Mouse (Mus musculus) c-Kit-positive CD71-positive TER-119-negative erythroid progenitor cells, embryonic 14.5 days (primary cell): ENCODE data around the gene Pax5.

Experiments used
- DNase-seq: peaks from one replicate; pipeline ENCODE4 v3.0.0-alpha.2; 2013; ENCODE audit warnings: low read depth

Pax5 gene

GRCm38 (mm10) chr4:44667369-44667768 lies 42.9 kb downstream of the Pax5 start:
- no peak for DNase-seq

GRCm38 (mm10) chr4:44664767-44665056 lies 45.6 kb downstream of the Pax5 start:
- no peak for DNase-seq

- no peak for DNase-seq
These were observed 46.1 kb downstream of the Pax5 start for GRCm38 (mm10) chr4:44664004-44664766.

- DNase-seq = no peak
These were observed 46.8 kb downstream of the Pax5 start for GRCm38 (mm10) chr4:44663489-44663888.

GRCm38 (mm10) chr4:44645181-44645580 lies 65.1 kb downstream of the Pax5 start:
- DNase-seq = no peak

- DNase-seq = no peak
These were observed 68.3 kb downstream of the Pax5 start for GRCm38 (mm10) chr4:44641831-44642587.

- no peak for DNase-seq
These were observed 74.7 kb downstream of the Pax5 start for GRCm38 (mm10) chr4:44635618-44636017.

GRCm38 (mm10) chr4:44633694-44634524 lies 76.4 kb downstream of the Pax5 start:
- no peak for DNase-seq

- no peak for DNase-seq
These were observed 80.2 kb downstream of the Pax5 start for GRCm38 (mm10) chr4:44630059-44630458.

- no peak for DNase-seq
These were observed 82.4 kb downstream of the Pax5 start for GRCm38 (mm10) chr4:44627890-44628289.

- DNase-seq = no peak
These were observed 85.2 kb downstream of the Pax5 start for GRCm38 (mm10) chr4:44625108-44625424.

GRCm38 (mm10) chr4:44624232-44625107 lies 85.8 kb downstream of the Pax5 start:
- DNase-seq = no peak

- DNase-seq = no peak
These were observed 86.9 kb downstream of the Pax5 start for GRCm38 (mm10) chr4:44623435-44623727.

GRCm38 (mm10) chr4:44622682-44623434 lies 87.4 kb downstream of the Pax5 start:
- no peak for DNase-seq

- DNase-seq = no peak
These were observed 90.0 kb downstream of the Pax5 start for GRCm38 (mm10) chr4:44620241-44620640.

GRCm38 (mm10) chr4:44614066-44614667 lies 96.1 kb downstream of the Pax5 start:
- DNase-seq = no peak

GRCm38 (mm10) chr4:44612392-44612791 lies 97.9 kb downstream of the Pax5 start:
- DNase-seq = no peak

- DNase-seq = no peak
These were observed 104.8 kb downstream of the Pax5 start for GRCm38 (mm10) chr4:44605453-44605852.

GRCm38 (mm10) chr4:44602257-44602801 lies 108.0 kb downstream of the Pax5 start:
- DNase-seq = no peak

- DNase-seq = no peak
These were observed 108.9 kb downstream of the Pax5 start for GRCm38 (mm10) chr4:44601370-44601769.

- no peak for DNase-seq
These were observed 109.4 kb downstream of the Pax5 start for GRCm38 (mm10) chr4:44600875-44601274.
